Mouse (Mus musculus) forelimb bud, embryonic 11.5 days (tissue): ENCODE data around the gene Herc4.

Source experiments
- DNase-seq: peaks from one replicate; pipeline ENCODE4 v3.0.0-alpha.2; 2012; ENCODE audit warnings: low read depth, low spot score

The Herc4 gene

GRCm38 (mm10) chr10:63243493-63244054 lies at the start of gene Herc4:
Gene Herc4 (plus strand): TSS chr10:63243810.
- DNase-seq = peak; percentile 94

- no peak for DNase-seq
Observed at GRCm38 (mm10) chr10:63199008-63199407, 44.6 kb upstream of the Herc4 start.

GRCm38 (mm10) chr10:63201534-63201933 lies 42.1 kb upstream of the Herc4 start:
- no peak for DNase-seq

GRCm38 (mm10) chr10:63203002-63203401 lies 40.6 kb upstream of the Herc4 start:
- DNase-seq = no peak

- DNase-seq = no peak
Observed at GRCm38 (mm10) chr10:63203728-63204127, 39.9 kb upstream of the Herc4 start, which contains the start of gene Mypn. Gene Mypn (minus strand): TSS chr10:63203952.

GRCm38 (mm10) chr10:63208871-63209270 lies 34.7 kb upstream of the Herc4 start:
- DNase-seq = no peak

GRCm38 (mm10) chr10:63221081-63221783 lies 22.4 kb upstream of the Herc4 start:
- no peak for DNase-seq

GRCm38 (mm10) chr10:63224341-63224740 lies 19.3 kb upstream of the Herc4 start:
- DNase-seq = no peak

GRCm38 (mm10) chr10:63230266-63230665 lies 13.3 kb upstream of the Herc4 start:
- DNase-seq = no peak

GRCm38 (mm10) chr10:63230854-63231253 lies 12.8 kb upstream of the Herc4 start:
- DNase-seq = no peak

- DNase-seq = no peak
Observed at GRCm38 (mm10) chr10:63231630-63232029, 12.0 kb upstream of the Herc4 start.

GRCm38 (mm10) chr10:63234133-63234532 lies 9.5 kb upstream of the Herc4 start:
- no peak for DNase-seq

GRCm38 (mm10) chr10:63235889-63236288 lies 7.7 kb upstream of the Herc4 start:
- no peak for DNase-seq

- DNase-seq = no peak
Observed at GRCm38 (mm10) chr10:63236663-63237062, 6.9 kb upstream of the Herc4 start.

- no peak for DNase-seq
Observed at GRCm38 (mm10) chr10:63237206-63237605, 6.4 kb upstream of the Herc4 start.

GRCm38 (mm10) chr10:63238090-63238489 lies 5.5 kb upstream of the Herc4 start:
- no peak for DNase-seq

- DNase-seq = no peak
Observed at GRCm38 (mm10) chr10:63239848-63240247, 3.8 kb upstream of the Herc4 start.

- DNase-seq = no peak
Observed at GRCm38 (mm10) chr10:63240868-63241271, 2.7 kb upstream of the Herc4 start.

GRCm38 (mm10) chr10:63242798-63243435 lies 693 bp upstream of the Herc4 start:
- DNase-seq = no peak

- peak; percentile 23 for DNase-seq
Observed at GRCm38 (mm10) chr10:63244055-63244671, 553 bp downstream of the Herc4 start.

- peak; percentile 37 for DNase-seq
Observed at GRCm38 (mm10) chr10:63244746-63245145, 1.1 kb downstream of the Herc4 start.

- DNase-seq = no peak
Observed at GRCm38 (mm10) chr10:63245846-63246245, 2.2 kb downstream of the Herc4 start.
